Mouse (Mus musculus): ENCODE results near the gene 4930595D18Rik.

DNA sequence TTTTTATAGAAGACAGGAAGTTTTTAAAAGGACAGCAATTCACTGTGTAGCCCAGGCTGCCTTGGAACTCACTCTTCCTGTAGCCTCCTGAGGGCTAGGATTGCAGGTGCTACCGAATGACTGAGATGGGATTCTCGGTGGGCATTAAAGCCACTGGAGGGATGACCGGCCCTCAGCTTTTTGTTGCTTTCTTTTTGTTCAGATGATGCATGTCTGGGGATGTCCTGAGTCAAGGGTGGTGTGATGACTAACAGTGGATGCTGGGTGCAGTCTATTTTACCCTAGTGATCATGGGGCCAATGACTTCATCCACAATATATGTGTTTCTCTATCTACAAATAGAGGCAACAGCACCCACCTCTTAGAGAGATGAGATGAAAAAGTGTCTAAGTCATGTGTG lies 2.7 kb upstream of the 4930595D18Rik start:
- TF ChIP-seq CTCF (IDR thresholded peaks at IDR 0.05; ENCODE audit: low read depth, low read length) (no peak), POLR2A (IDR thresholded peaks at IDR 0.05; ENCODE audit: extremely low read depth, insufficient read depth, low read length) (no peak)

Measured in liver, adult 2 months (tissue).